ENCODE assay signal across 34 mouse cellular contexts in genomic region chr17:47997806-47998205, GRCm38 (mm10). TPM values are rescaled to one million over a fixed set of nuclear protein-coding genes. Genes with fewer than 3 reads are reported as not detected.
A peak's percentile ranks its signal among the peaks of the same experiment; 100 is the strongest.
DNase-seq lines count a peak whose midpoint lies in the region; ATAC-seq and TF ChIP-seq lines count a peak whose summit lies in the region.
"Had no signal": no experiment of that assay in that cellular context is flagged by ENCODE, and none has a peak within 500 bp of the region (broad histone marks: within the 10 kb centered on the region; RNA-seq: fewer than 3 reads in every experiment).

No protein-coding gene starts in this region.

- H3K27me3 ChIP-seq in kidney, postnatal 0 days (ENCODE audit: insufficient read depth, low read length), result no peaks in the 10 kb centered on the region
- peaks cover 25% of the 10 kb centered on the region for H3K27me3 ChIP-seq in midbrain, embryonic 10.5 days (ENCODE audit: low read depth, poor library complexity, severe bottlenecking)
- 0 out of 2 replicates have a peak, but pooled peaks cover 7% of the 10 kb centered on the region for H3K27me3 ChIP-seq in midbrain, embryonic 13.5 days
- H3K27me3 ChIP-seq in embryonic facial prominence, embryonic 10.5 days (replicated peaks; ENCODE audit: low read depth, poor library complexity, severe bottlenecking), result peaks cover 13% of the 10 kb centered on the region
- H3K27me3 ChIP-seq: embryonic facial prominence, embryonic 12.5 days; embryonic facial prominence, embryonic 15.5 days; heart, embryonic 13.5 days; hindbrain, embryonic 12.5 days; hindbrain, embryonic 15.5 days had no signal

- H3K4me2 ChIP-seq in kidney, postnatal 0 days (ENCODE audit: low read length), result no peak overlapping the region
- H3K4me2 ChIP-seq in midbrain, embryonic 13.5 days (replicated peaks), result no peak overlapping the region
- H3K4me2 ChIP-seq: embryonic facial prominence, embryonic 12.5 days; embryonic facial prominence, embryonic 15.5 days; heart, embryonic 13.5 days; hindbrain, embryonic 12.5 days; hindbrain, embryonic 15.5 days had no signal

- TF ChIP-seq CTCF in kidney, postnatal 0 days (IDR thresholded peaks at IDR 0.05; ENCODE audit: low read depth), result no peak

- H3K9ac ChIP-seq in kidney, postnatal 0 days (ENCODE audit: low read depth, low read length), result no peak overlapping the region
- H3K9ac ChIP-seq in midbrain, embryonic 13.5 days (replicated peaks), result no peak overlapping the region
- H3K9ac ChIP-seq: embryonic facial prominence, embryonic 12.5 days; embryonic facial prominence, embryonic 15.5 days; forebrain, postnatal 0 days; heart, embryonic 13.5 days; hindbrain, embryonic 12.5 days; hindbrain, embryonic 15.5 days had no signal

- H3K9me3 ChIP-seq in kidney, postnatal 0 days (replicated peaks; ENCODE audit: low read length), result no peaks in the 10 kb centered on the region
- H3K9me3 ChIP-seq in midbrain, embryonic 10.5 days (replicated peaks), result no peaks in the 10 kb centered on the region
- no peaks in the 10 kb centered on the region for H3K9me3 ChIP-seq in midbrain, embryonic 13.5 days
- H3K9me3 ChIP-seq in embryonic facial prominence, embryonic 10.5 days, result no peaks in the 10 kb centered on the region
- H3K9me3 ChIP-seq: embryonic facial prominence, embryonic 12.5 days; embryonic facial prominence, embryonic 15.5 days; heart, embryonic 13.5 days; hindbrain, embryonic 12.5 days; hindbrain, embryonic 15.5 days had no signal

- H3K36me3 ChIP-seq in kidney, postnatal 0 days (ENCODE audit: insufficient read depth, low read length), result no peaks in the 10 kb centered on the region
- no peaks in the 10 kb centered on the region for H3K36me3 ChIP-seq in midbrain, embryonic 10.5 days
- H3K36me3 ChIP-seq in midbrain, embryonic 13.5 days, result no peaks in the 10 kb centered on the region
- no peaks in the 10 kb centered on the region for H3K36me3 ChIP-seq in embryonic facial prominence, embryonic 10.5 days (replicated peaks)
- H3K36me3 ChIP-seq: embryonic facial prominence, embryonic 12.5 days; embryonic facial prominence, embryonic 15.5 days; heart, embryonic 13.5 days; hindbrain, embryonic 12.5 days; hindbrain, embryonic 15.5 days had no signal

- no peak overlapping the region for H3K27ac ChIP-seq in kidney, postnatal 0 days
- 0 out of 2 replicates have a peak overlapping the region, but pooled peaks have one; percentile 10 for H3K27ac ChIP-seq in midbrain, embryonic 10.5 days (replicated peaks)
- no peak overlapping the region for H3K27ac ChIP-seq in midbrain, embryonic 13.5 days
- peak overlapping the region; percentile 58; the same call in 1 of the 2 replicates for H3K27ac ChIP-seq in embryonic facial prominence, embryonic 10.5 days (replicated peaks)
- H3K27ac ChIP-seq: embryonic facial prominence, embryonic 12.5 days; embryonic facial prominence, embryonic 15.5 days; heart, embryonic 13.5 days; hindbrain, embryonic 12.5 days; hindbrain, embryonic 15.5 days had no signal

- WGBS in kidney, postnatal 0 days, result 28% methylated on average over 3 of the region's 3 CpGs
- 33% methylated on average over 3 of the region's 3 CpGs for WGBS in midbrain, embryonic 10.5 days
- 20% methylated on average over 3 of the region's 3 CpGs for WGBS in midbrain, embryonic 13.5 days
- WGBS in embryonic facial prominence, embryonic 10.5 days, result 26% methylated on average over 3 of the region's 3 CpGs

- H3K4me1 ChIP-seq in kidney, postnatal 0 days (replicated peaks; ENCODE audit: insufficient read depth, low read length), result peaks cover 3% of the 10 kb centered on the region; the same call in 1 of the 2 replicates
- H3K4me1 ChIP-seq in midbrain, embryonic 10.5 days, result peaks cover 43% of the 10 kb centered on the region
- peaks cover 14% of the 10 kb centered on the region for H3K4me1 ChIP-seq in midbrain, embryonic 13.5 days (replicated peaks)
- peaks cover 58% of the 10 kb centered on the region for H3K4me1 ChIP-seq in embryonic facial prominence, embryonic 10.5 days

- H3K4me3 ChIP-seq in kidney, postnatal 0 days (replicated peaks; ENCODE audit: low read depth, low read length), result no peak overlapping the region
- H3K4me3 ChIP-seq in midbrain, embryonic 10.5 days, result no peak overlapping the region
- H3K4me3 ChIP-seq in midbrain, embryonic 13.5 days (replicated peaks), result no peak overlapping the region
- no peak overlapping the region for H3K4me3 ChIP-seq in embryonic facial prominence, embryonic 10.5 days
- H3K4me3 ChIP-seq: embryonic facial prominence, embryonic 12.5 days; embryonic facial prominence, embryonic 15.5 days; heart, embryonic 13.5 days; hindbrain, embryonic 12.5 days; hindbrain, embryonic 15.5 days had no signal

- peak; percentile 69 for DNase-seq in embryo, embryonic 10 days (ENCODE audit: low spot score)
- no peak for DNase-seq in embryo, embryonic 9.5 days (ENCODE audit: extremely low spot score)
- peak; percentile 49 for DNase-seq in kidney, postnatal 0 days (ENCODE audit: low spot score)
- DNase-seq in kidney, adult 8-10 months, result no peak
- DNase-seq in midbrain, embryonic 10.5 days (ENCODE audit: low spot score), result no peak
- peak; percentile 60 for DNase-seq in embryonic facial prominence, embryonic 10.5 days (ENCODE audit: low spot score)
- DNase-seq in gastrocnemius, adult 18-20 months (ENCODE audit: low spot score), result no peak
- DNase-seq: adrenal gland, adult 8-10 months; adrenal gland, postnatal 25 days; cerebellum, adult 11-12 months; cerebellum, adult 8-10 months; cerebellum, postnatal 10 days; cerebellum, postnatal 36 days; forebrain, postnatal 0 days; gastrocnemius, postnatal 25 days; heart, adult 18-20 months; heart, postnatal 14 days; heart, postnatal 4 days had no signal

- no peak for ATAC-seq in kidney, postnatal 0 days (replicated peaks; ENCODE audit: low FRiP score, low read depth)
- no peak for ATAC-seq in midbrain, embryonic 13.5 days
- ATAC-seq: activated CD4-positive, CD25-positive, alpha-beta regulatory T cell, adult 4 months; forebrain, embryonic 14.5 days; forebrain, postnatal 0 days had no signal

RNA-seq across cellular contexts. Expression of gene 1700122O11Rik, which starts 40.3 kb away (rescaled TPM):
- not detected in 2 replicates for polyA plus RNA-seq in kidney, postnatal 0 days (2015; fragmentation: Nextera tagmentation; extraction: Ambion mirVana)
- polyA plus RNA-seq in midbrain, embryonic 10.5 days (2016; fragmentation: Nextera tagmentation; extraction: Ambion mirVana), result not detected in 2 replicates
- not detected in 2 replicates for polyA plus RNA-seq in midbrain, embryonic 13.5 days (2015; fragmentation: Nextera tagmentation; extraction: Ambion mirVana)
- polyA plus RNA-seq in embryonic facial prominence, embryonic 10.5 days (2016; fragmentation: Nextera tagmentation; extraction: Ambion mirVana), result not detected in 2 replicates
- not detected for total RNA-seq in gastrocnemius, adult 18-20 months (2021)
- total RNA-seq: adrenal gland, postnatal 25 days; ES-E14; forebrain, postnatal 0 days; gastrocnemius, adult 8-10 months; gastrocnemius, postnatal 25 days; heart, adult 18-20 months; heart, postnatal 14 days; heart, postnatal 4 days had no signal
- polyA plus RNA-seq: activated CD4-positive, CD25-positive, alpha-beta regulatory T cell, adult 4 months; brain, embryonic 14.5 days; cortical plate, adult 2 months; embryonic facial prominence, embryonic 12.5 days; embryonic facial prominence, embryonic 15.5 days; forebrain, embryonic 11.5 days; forebrain, embryonic 14.5 days; forebrain, postnatal 0 days; frontal cortex, adult 2 months; gonadal fat pad, adult 2 months; heart, embryonic 13.5 days; heart, embryonic 16.5 days; hindbrain, embryonic 12.5 days; hindbrain, embryonic 15.5 days had no signal

Comparison
In these comparisons a context has a peak if more than half of its experiments do, and no peak if none do; other contexts are left out.
1. DNase-seq: peak in embryo, embryonic 10 days (single experiment), kidney, postnatal 0 days (single experiment) and embryonic facial prominence, embryonic 10.5 days (single experiment); none in embryo, embryonic 9.5 days (single experiment), kidney, adult 8-10 months (0 of 2), midbrain, embryonic 10.5 days (single experiment) and gastrocnemius, adult 18-20 months (single experiment).
2. H3K27ac ChIP-seq: peak in midbrain, embryonic 10.5 days (single experiment) and embryonic facial prominence, embryonic 10.5 days (single experiment); none in kidney, postnatal 0 days (single experiment) and midbrain, embryonic 13.5 days (single experiment).